ENCODE assay signal across 8 mouse cellular contexts in the genomic region with DNA sequence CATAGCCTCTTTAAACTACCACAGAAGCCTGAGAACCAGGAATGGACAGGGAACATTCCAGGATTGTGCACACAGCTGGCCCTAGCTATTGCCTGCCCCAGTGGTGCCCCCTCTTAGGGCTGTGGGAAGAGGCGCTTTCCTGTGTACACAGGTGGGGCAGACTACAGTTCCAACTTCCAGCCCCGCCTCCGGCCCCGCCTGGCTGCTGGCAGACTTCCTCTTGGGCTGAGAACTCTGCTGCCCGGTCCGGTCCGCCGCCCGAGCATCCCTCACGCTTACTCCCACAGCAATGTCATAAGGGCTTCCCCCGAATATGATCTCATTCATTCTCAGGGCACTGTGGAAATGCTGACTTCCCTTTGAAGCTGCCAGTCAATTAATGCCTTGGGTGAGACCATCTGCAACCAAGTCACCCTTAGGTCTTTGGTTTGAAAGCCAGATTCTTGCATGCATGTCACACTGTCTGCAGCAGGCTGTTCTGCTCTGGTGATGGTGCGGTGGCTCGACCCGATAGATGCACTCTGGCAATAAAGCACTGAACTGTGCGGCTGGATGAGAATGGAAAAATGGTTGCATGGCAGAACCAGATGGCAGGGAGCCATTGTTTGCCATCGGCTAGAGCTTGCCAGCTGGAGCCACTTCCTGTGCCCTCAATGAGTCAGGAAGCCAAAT. TPM values are rescaled to one million over a fixed set of nuclear protein-coding genes. Genes with fewer than 3 reads are reported as not detected.
DNase-seq lines count a peak whose midpoint lies in the region; ATAC-seq and TF ChIP-seq lines count a peak whose summit lies in the region.

No protein-coding gene starts in this region.

- 46% methylated on average over 16 of the region's 16 CpGs for WGBS in heart, embryonic 15.5 days
- WGBS in kidney, postnatal 0 days, result 14% methylated on average over 13 of the region's 16 CpGs

- DNase-seq in left cerebral cortex, postnatal 4 days, result peak; percentile 54
- DNase-seq in left cerebral cortex, adult 11 months (ENCODE audit: low spot score), result no peak
- DNase-seq in embryo, embryonic 10 days (ENCODE audit: low spot score), result peak; percentile 31
- DNase-seq in kidney, postnatal 0 days (ENCODE audit: low spot score), result peak; percentile 62
- DNase-seq in lung, postnatal 4 days, result peak; percentile 86 to 91
- DNase-seq in spleen, postnatal 10 days (ENCODE audit: low spot score in 2 of 2), result peak; percentile 15 to 43
- DNase-seq in layer of hippocampus, adult 2 months (ENCODE audit: low spot score in 2 of 2), result no peak

- H3K27ac ChIP-seq in heart, embryonic 15.5 days, result peak overlapping the region; percentile 32
- peak overlapping the region; percentile 57; the same call in 1 of the 2 replicates for H3K27ac ChIP-seq in kidney, postnatal 0 days
- no peak overlapping the region for H3K27ac ChIP-seq in layer of hippocampus, adult 2 months

- no peak overlapping the region for H3K4me3 ChIP-seq in heart, embryonic 15.5 days
- H3K4me3 ChIP-seq in kidney, postnatal 0 days (replicated peaks; ENCODE audit: low read depth, low read length), result no peak overlapping the region
- no peak overlapping the region for H3K4me3 ChIP-seq in layer of hippocampus, adult 2 months

- intact Hi-C loops in left cerebral cortex, postnatal 4 days (cut with DNase I), result no loop called here

- H3K36me3 ChIP-seq in heart, embryonic 15.5 days, result no peaks in the 10 kb centered on the region
- no peaks in the 10 kb centered on the region for H3K36me3 ChIP-seq in kidney, postnatal 0 days (ENCODE audit: insufficient read depth, low read length)

- H3K27me3 ChIP-seq in heart, embryonic 15.5 days, result no peaks in the 10 kb centered on the region
- no peaks in the 10 kb centered on the region for H3K27me3 ChIP-seq in kidney, postnatal 0 days (ENCODE audit: insufficient read depth, low read length)

- H3K4me2 ChIP-seq in heart, embryonic 15.5 days, result peak overlapping the region; percentile 26; the same call in 1 of the 2 replicates
- H3K4me2 ChIP-seq in kidney, postnatal 0 days (ENCODE audit: low read length), result peak overlapping the region; percentile 5

- H3K4me1 ChIP-seq in heart, embryonic 15.5 days (replicated peaks), result peaks cover 17% of the 10 kb centered on the region
- H3K4me1 ChIP-seq in kidney, postnatal 0 days (replicated peaks; ENCODE audit: insufficient read depth, low read length), result no peaks in the 10 kb centered on the region

- ATAC-seq in heart, embryonic 15.5 days (replicated peaks; ENCODE audit: insufficient number of reproducible peaks, insufficient read depth, low FRiP score, low read depth), result peak; percentile 77
- peak; percentile 53 for ATAC-seq in kidney, postnatal 0 days (replicated peaks; ENCODE audit: low FRiP score, low read depth)

- H3K9ac ChIP-seq in heart, embryonic 15.5 days, result no peak overlapping the region
- H3K9ac ChIP-seq in kidney, postnatal 0 days (ENCODE audit: low read depth, low read length), result no peak overlapping the region

- TF ChIP-seq CTCF in kidney, postnatal 0 days (IDR thresholded peaks at IDR 0.05; ENCODE audit: low read depth), result peak; percentile 22; the same call in 1 of the 2 replicates
- TF ChIP-seq CTCF in layer of hippocampus, adult 2 months (conservative IDR thresholded peaks at IDR 0.05), result no peak

- H3K9me3 ChIP-seq in heart, embryonic 15.5 days (replicated peaks), result no peaks in the 10 kb centered on the region
- H3K9me3 ChIP-seq in kidney, postnatal 0 days (replicated peaks; ENCODE audit: low read length), result no peaks in the 10 kb centered on the region

RNA-seq across cellular contexts. Expression of a gene that starts 13.2 kb away (rescaled TPM):
- not detected for total RNA-seq in left cerebral cortex, postnatal 4 days (2021)
- polyA plus RNA-seq in heart, embryonic 15.5 days (2015; fragmentation: Nextera tagmentation; extraction: Ambion mirVana), result 0.10 TPM in 1 of 2 replicates, not detected in the other
- 0.20 and 0.42 TPM in 2 replicates for polyA plus RNA-seq in kidney, postnatal 0 days (2015; fragmentation: Nextera tagmentation; extraction: Ambion mirVana)
- under 1 TPM in 1 of 2 experiments, not detected in 1; 0.27 TPM for total RNA-seq in layer of hippocampus, adult 2 months (2021)

RNA-seq across cellular contexts. Expression of a gene that starts 38.9 kb away (rescaled TPM):
- total RNA-seq in left cerebral cortex, postnatal 4 days (2021), result 1 to 10 TPM; 6.0 to 7.1 TPM
- 45.5 and 49.7 TPM in 2 replicates for polyA plus RNA-seq in heart, embryonic 15.5 days (2015; fragmentation: Nextera tagmentation; extraction: Ambion mirVana)
- polyA plus RNA-seq in kidney, postnatal 0 days (2015; fragmentation: Nextera tagmentation; extraction: Ambion mirVana), result 54.7 and 55.7 TPM in 2 replicates
- total RNA-seq in layer of hippocampus, adult 2 months (2021), result 1 to 10 TPM; 2.0 to 2.8 TPM

Comparison
In these comparisons a context has a peak if more than half of its experiments do, and no peak if none do; other contexts are left out.
1. DNase-seq: peak in left cerebral cortex, postnatal 4 days (single experiment), embryo, embryonic 10 days (single experiment), kidney, postnatal 0 days (single experiment), lung, postnatal 4 days (2 of 2) and spleen, postnatal 10 days (2 of 2); none in left cerebral cortex, adult 11 months (single experiment) and layer of hippocampus, adult 2 months (0 of 2).